Mouse (Mus musculus) frontal cortex, postnatal 25 days (tissue): Measurements from ENCODE around the gene Caprin1.

Experiments used
- DNase-seq, 2 experiments: peaks; one replicate each; pipeline ENCODE4 v3.0.0; 2022; ENCODE audit warnings: low spot score in 2 of 2

The Caprin1 gene

GRCm38 (mm10) chr2:103796861-103797466, 485 bp downstream of the Caprin1 start:
- DNase-seq: peak; percentile 41 to 55

GRCm38 (mm10) chr2:103796211-103796860, 1.1 kb downstream of the Caprin1 start:
- peak in 1 of 2 experiments; percentile 27 for DNase-seq

- peak; percentile 12 to 36 for DNase-seq
Observed at GRCm38 (mm10) chr2:103795843-103796210, 1.6 kb downstream of the Caprin1 start.

- no peak for DNase-seq
Observed at GRCm38 (mm10) chr2:103792009-103792408, 5.4 kb downstream of the Caprin1 start.

GRCm38 (mm10) chr2:103785735-103786134, 11.7 kb downstream of the Caprin1 start:
- no peak for DNase-seq

GRCm38 (mm10) chr2:103784621-103785020, 12.8 kb downstream of the Caprin1 start:
- no peak for DNase-seq

- DNase-seq: no peak
Observed at GRCm38 (mm10) chr2:103762492-103762891, 35.0 kb downstream of the Caprin1 start.

- no peak for DNase-seq
Observed at GRCm38 (mm10) chr2:103761993-103762392, 35.5 kb downstream of the Caprin1 start.

- DNase-seq: peak; percentile 99
Observed at GRCm38 (mm10) chr2:103760906-103761716, 36.3 kb downstream of the Caprin1 start, which contains the start of gene Nat10. Nat10 (minus strand) TSS chr2:103761270.

- no peak for DNase-seq
Observed at GRCm38 (mm10) chr2:103760421-103760820, 37.0 kb downstream of the Caprin1 start.

- no peak for DNase-seq
Observed at GRCm38 (mm10) chr2:103755458-103756085, 41.9 kb downstream of the Caprin1 start.

- DNase-seq: no peak
Observed at GRCm38 (mm10) chr2:103754614-103755013, 42.8 kb downstream of the Caprin1 start.

- DNase-seq: no peak
Observed at GRCm38 (mm10) chr2:103751771-103752170, 45.7 kb downstream of the Caprin1 start.

- DNase-seq: no peak
Observed at GRCm38 (mm10) chr2:103749091-103749490, 48.4 kb downstream of the Caprin1 start.

GRCm38 (mm10) chr2:103747891-103748290, 49.6 kb downstream of the Caprin1 start:
- no peak for DNase-seq

- no peak for DNase-seq
Observed at GRCm38 (mm10) chr2:103746761-103747160, 50.7 kb downstream of the Caprin1 start.

- no peak for DNase-seq
Observed at GRCm38 (mm10) chr2:103746096-103746495, 51.4 kb downstream of the Caprin1 start.

- no peak for DNase-seq
Observed at GRCm38 (mm10) chr2:103745481-103745880, 52.0 kb downstream of the Caprin1 start.

GRCm38 (mm10) chr2:103743988-103744387, 53.5 kb downstream of the Caprin1 start:
- DNase-seq: peak; percentile 45 to 48

- DNase-seq: no peak
Observed at GRCm38 (mm10) chr2:103743536-103743935, 53.9 kb downstream of the Caprin1 start.

- DNase-seq: no peak
Observed at GRCm38 (mm10) chr2:103742821-103743220, 54.6 kb downstream of the Caprin1 start.

- no peak for DNase-seq
Observed at GRCm38 (mm10) chr2:103731423-103731822, 66.0 kb downstream of the Caprin1 start.
